Mouse (Mus musculus) midbrain, embryonic 16.5 days (tissue): ENCODE data around the gene Faim. TPM values are rescaled to one million over a fixed set of nuclear protein-coding genes. Genes with fewer than 3 reads are reported as not detected.

Experiments
- polyA plus RNA-seq: library from polyadenylated mRNA; unstranded; fragments of >200 nt; fragmentation: Nextera tagmentation; extraction: Ambion mirVana; gene quantifications from 2 replicates; pipeline ENCODE4 v1.2.1, GENCODE M21; 2015

The Faim gene
- polyA plus RNA-seq, 1 experiment from 2014 or later: 118 TPM

Other genes with a start within 250 kb of the Faim start
- gene Prr23a1, start 143.9 kb upstream of the Faim start, polyA plus RNA-seq: 0.32 TPM in 1 of 2 replicates, not detected in the other
- not detected in 2 replicates for gene Prr23a2, start 129.9 kb upstream of the Faim start, polyA plus RNA-seq
- not detected in 2 replicates for gene Prr23a3, start 121.6 kb upstream of the Faim start, polyA plus RNA-seq
- not detected in 2 replicates for gene 7420426K07Rik, start 83.3 kb upstream of the Faim start, polyA plus RNA-seq
- gene Foxl2, start 31.1 kb upstream of the Faim start, polyA plus RNA-seq: 0.49 and 0.52 TPM in 2 replicates
- 0.19 TPM in 1 of 2 replicates, not detected in the other for gene Gm1123, start 49.3 kb downstream of the Faim start, polyA plus RNA-seq
- gene Pik3cb, start 154.2 kb downstream of the Faim start, polyA plus RNA-seq: 2.3 and 3.4 TPM in 2 replicates